Mouse (Mus musculus): ENCODE results near the gene Grik3. TPM values are rescaled to one million over a fixed set of nuclear protein-coding genes. Genes with fewer than 3 reads are reported as not detected.

Grik3 gene
- total and polyA plus RNA-seq, 3 experiments, result under 0.01 TPM; not detected in 2

- TF ChIP-seq JUND (IDR thresholded peaks at IDR 0.05; ENCODE audit: low read depth, low read length), result no peak
- TF ChIP-seq CTCF (IDR thresholded peaks at IDR 0.05 in 2 of 3, conservative IDR thresholded peaks at IDR 0.05 in 1 of 3; ENCODE audit: control insufficient read depth in 1 of 3, insufficient read depth in 1 of 3, low read depth in 2 of 3, low read length in 3 of 3, poor library complexity in 1 of 3, severe bottlenecking in 1 of 3), result no peak
- TF ChIP-seq BHLHE40 (IDR thresholded peaks at IDR 0.05; ENCODE audit: borderline replicate concordance, low read depth, low read length), result no peak
- no peak for TF ChIP-seq ELF1 (IDR thresholded peaks at IDR 0.05; ENCODE audit: low read depth, low read length)
- TF ChIP-seq POLR2AphosphoS2 (IDR thresholded peaks at IDR 0.05; ENCODE audit: low read length), result no peak
- no peak for TF ChIP-seq ETS1 (IDR thresholded peaks at IDR 0.05; ENCODE audit: low read depth, low read length)
- TF ChIP-seq RAD21 (IDR thresholded peaks at IDR 0.05; ENCODE audit: low read depth, low read length), result no peak
- no peak for TF ChIP-seq GABPA (IDR thresholded peaks at IDR 0.05; ENCODE audit: low read depth, low read length)
- TF ChIP-seq POLR2A (IDR thresholded peaks at IDR 0.05; ENCODE audit: control insufficient read depth in 1 of 2, insufficient read depth in 1 of 2, low read depth in 1 of 2, low read length in 2 of 2, poor library complexity in 1 of 2), result no peak
- TF ChIP-seq CHD1 (IDR thresholded peaks at IDR 0.05; ENCODE audit: low read depth, low read length), result no peak
- TF ChIP-seq USF1 (IDR thresholded peaks at IDR 0.05; ENCODE audit: low read depth, low read length), result no peak
- no peak for TF ChIP-seq MEF2A (IDR thresholded peaks at IDR 0.05; ENCODE audit: extremely low read depth, insufficient replicate concordance, low read depth, low read length, poor library complexity, severe bottlenecking)
- no peak for TF ChIP-seq ZMIZ1 (IDR thresholded peaks at IDR 0.05; ENCODE audit: low read depth, low read length)
- TF ChIP-seq UBTF (IDR thresholded peaks at IDR 0.05; ENCODE audit: borderline replicate concordance, insufficient read depth, low read depth, low read length), result no peak
- TF ChIP-seq NRF1 (IDR thresholded peaks at IDR 0.05; ENCODE audit: insufficient read depth, low read depth, low read length, poor library complexity, severe bottlenecking), result no peak
- no peak for TF ChIP-seq TBP (IDR thresholded peaks at IDR 0.05; ENCODE audit: low read depth, low read length)
- Histone ChIP-seq H3K36me3 (ENCODE audit: control insufficient read depth in 1 of 2, insufficient read depth in 2 of 2, low read length in 2 of 2) (no peaks in the 10 kb centered on the region), H3K9me3 (replicated peaks; ENCODE audit: insufficient read depth, low read length) (no peaks in the 10 kb centered on the region), H3K9ac (ENCODE audit: control insufficient read depth, low read depth, low read length, poor library complexity, severe bottlenecking) (no peak overlapping the region), H3K4me3 (ENCODE audit: control insufficient read depth in 1 of 2, insufficient read depth in 1 of 2, low read depth in 2 of 2, low read length in 2 of 2) (no peak overlapping the region), H3K4me1 (ENCODE audit: control insufficient read depth in 1 of 2, insufficient read depth in 2 of 2, low read length in 2 of 2) (no peaks in the 10 kb centered on the region), H3K27ac (ENCODE audit: control insufficient read depth, low read depth, low read length) (no peak overlapping the region), H3K79me2 (ENCODE audit: control insufficient read depth, insufficient read depth, low read length, poor library complexity) (no peaks in the 10 kb centered on the region), H3K27me3 (ENCODE audit: control insufficient read depth in 1 of 2, insufficient read depth in 2 of 2, low read length in 2 of 2) (no peaks in the 10 kb centered on the region)
- no peak for DNase-seq (ENCODE audit: low read depth, low spot score)
Measured at GRCm38 (mm10) chr4:125565711-125566439, 75.4 kb downstream of the Grik3 start.

- no peak for DNase-seq (ENCODE audit: low read depth, low spot score)
- no peak overlapping the region for H3K27ac ChIP-seq (ENCODE audit: control insufficient read depth, low read depth, low read length)
- H3K79me2 ChIP-seq (ENCODE audit: control insufficient read depth, insufficient read depth, low read length, poor library complexity), result no peaks in the 10 kb centered on the region
- no peaks in the 10 kb centered on the region for H3K9me3 ChIP-seq (replicated peaks; ENCODE audit: insufficient read depth, low read length)
- H3K36me3 ChIP-seq (ENCODE audit: control insufficient read depth in 1 of 2, insufficient read depth in 2 of 2, low read length in 2 of 2), result no peaks in the 10 kb centered on the region
- no peaks in the 10 kb centered on the region for H3K27me3 ChIP-seq (ENCODE audit: control insufficient read depth in 1 of 2, insufficient read depth in 2 of 2, low read length in 2 of 2)
- no peaks in the 10 kb centered on the region for H3K4me1 ChIP-seq (ENCODE audit: control insufficient read depth in 1 of 2, insufficient read depth in 2 of 2, low read length in 2 of 2)
- H3K9ac ChIP-seq (ENCODE audit: control insufficient read depth, low read depth, low read length, poor library complexity, severe bottlenecking), result no peak overlapping the region
- no peak for TF ChIP-seq KAT2A (conservative IDR thresholded peaks at IDR 0.05; ENCODE audit: low read depth, low read length)
- H3K4me3 ChIP-seq (ENCODE audit: control insufficient read depth in 1 of 2, insufficient read depth in 1 of 2, low read depth in 2 of 2, low read length in 2 of 2), result no peak overlapping the region
Measured at GRCm38 (mm10) chr4:125568210-125568609, 77.7 kb downstream of the Grik3 start.

Measured in MEL (cell line).